Mouse (Mus musculus) embryonic facial prominence, embryonic 14.5 days (tissue): ENCODE data around the gene Klhl6. TPM values are rescaled to one million over a fixed set of nuclear protein-coding genes. Genes with fewer than 3 reads are reported as not detected.

Experiments used
- ATAC-seq: fragments of 200-750 bp; cut with Nextera tagmentation; 2 replicates; pipeline ENCODE4 v1.8.0; 2017; ENCODE audit warnings: low read depth, moderate number of reproducible peaks, moderate TSS enrichment
- DNase-seq: peaks from one replicate; pipeline ENCODE4 v3.0.0-alpha.2; 2015; ENCODE audit warnings: low spot score
- H3K27ac ChIP-seq: fragments of 300-500 bp; sonication (generic); replicated peaks from 2 replicates; pipeline ENCODE4 v1.5.1; 2014; ENCODE audit warnings: low read depth, mild to moderate bottlenecking, low read length, moderate library complexity
- H3K27me3 ChIP-seq: fragments of 300-500 bp; sonication (generic); replicated peaks from 2 replicates; pipeline ENCODE4 v1.6.1; 2014; ENCODE audit warnings: low read length; ENCODE audit not compliant: control insufficient read depth, insufficient read depth
- H3K36me3 ChIP-seq: fragments of 300-500 bp; sonication (generic); 2 replicates; pipeline ENCODE4 v1.6.1; 2014; ENCODE audit warnings: low read length, mixed read lengths; ENCODE audit not compliant: control insufficient read depth, insufficient read depth
- H3K4me1 ChIP-seq: fragments of 300-500 bp; sonication (generic); 2 replicates; pipeline ENCODE4 v1.6.1; 2014; ENCODE audit warnings: antibody characterized with exemption, low read length; ENCODE audit not compliant: control insufficient read depth, insufficient read depth
- H3K4me2 ChIP-seq: fragments of 300-500 bp; sonication (generic); 2 replicates; pipeline ENCODE4 v1.6.1; 2014; ENCODE audit warnings: low read depth, mild to moderate bottlenecking, low read length, moderate library complexity, mixed read lengths
- H3K4me3 ChIP-seq: fragments of 300-500 bp; sonication (generic); 2 replicates; pipeline ENCODE4 v1.5.1; 2014; ENCODE audit warnings: low read depth, mild to moderate bottlenecking, low read length
- H3K9ac ChIP-seq: fragments of 300-500 bp; sonication (generic); 2 replicates; pipeline ENCODE4 v1.6.1; 2014; ENCODE audit warnings: low read depth, mild to moderate bottlenecking, low read length, moderate library complexity, mixed read lengths
- H3K9me3 ChIP-seq: fragments of 300-500 bp; sonication (generic); 2 replicates; pipeline ENCODE4 v1.6.1; 2016; ENCODE audit warnings: low read length; ENCODE audit not compliant: control insufficient read depth
- WGBS: fragments of 180-500 bp; shearing (Covaris S2); extraction: QIAGEN DNeasy Blood & Tissue Kit; methylation state at CpG from one replicate; pipeline ENCODE4 v1.1.7; 2014; 5-methylcytosine and 5-hydroxymethylcytosine counted together
- polyA plus RNA-seq: library from polyadenylated mRNA; unstranded; fragments of >200 nt; fragmentation: Nextera tagmentation; extraction: Ambion mirVana; gene quantifications from 2 replicates; pipeline ENCODE4 v1.2.1, GENCODE M21; 2014

Gene Klhl6
- polyA plus RNA-seq, 1 experiment from 2014 or later, result 9.3 TPM

GRCm38 (mm10) chr16:19977282-19977681, 5.6 kb downstream of the Klhl6 start:
- H3K27ac ChIP-seq, result no peak overlapping the region
- H3K9me3 ChIP-seq, result no peaks in the 10 kb centered on the region
- WGBS, result 69% methylated on average over 5 of the region's 5 CpGs
- no peaks in the 10 kb centered on the region for H3K4me1 ChIP-seq
- ATAC-seq (no peak), DNase-seq (no peak)
- no peak overlapping the region for H3K4me3 ChIP-seq
- no peaks in the 10 kb centered on the region for H3K36me3 ChIP-seq
- no peaks in the 10 kb centered on the region for H3K27me3 ChIP-seq
- H3K4me2 ChIP-seq, result no peak overlapping the region
- H3K9ac ChIP-seq, result no peak overlapping the region

- Histone ChIP-seq H3K4me1 (no peaks in the 10 kb centered on the region), H3K4me2 (no peak overlapping the region)
- ATAC-seq, result no peak
Observed at GRCm38 (mm10) chr16:19976825-19977224, 6.0 kb downstream of the Klhl6 start.

GRCm38 (mm10) chr16:19975432-19975831, 7.4 kb downstream of the Klhl6 start:
- H3K36me3 ChIP-seq, result no peaks in the 10 kb centered on the region
- H3K9me3 ChIP-seq, result no peaks in the 10 kb centered on the region
- no peaks in the 10 kb centered on the region for H3K27me3 ChIP-seq
- H3K4me3 ChIP-seq, result no peak overlapping the region
- H3K9ac ChIP-seq, result no peak overlapping the region
- no peak overlapping the region for H3K27ac ChIP-seq
- 85% methylated on average over 4 of the region's 4 CpGs for WGBS
- no peak for DNase-seq
- no peak for ATAC-seq
- no peak overlapping the region for H3K4me2 ChIP-seq
- H3K4me1 ChIP-seq, result no peaks in the 10 kb centered on the region

More at GRCm38 (mm10) chr16:19976825-19977224, 6.0 kb downstream of the Klhl6 start:
- Histone ChIP-seq H3K9me3 (no peaks in the 10 kb centered on the region), H3K36me3 (no peaks in the 10 kb centered on the region), H3K27ac (no peak overlapping the region), H3K9ac (no peak overlapping the region), H3K27me3 (no peaks in the 10 kb centered on the region), H3K4me3 (no peak overlapping the region)
- 69% methylated on average over 4 of the region's 4 CpGs for WGBS
- DNase-seq, result no peak

GRCm38 (mm10) chr16:19973480-19973879, 9.4 kb downstream of the Klhl6 start:
- Histone ChIP-seq H3K27ac (no peak overlapping the region), H3K4me1 (no peaks in the 10 kb centered on the region), H3K9ac (no peak overlapping the region), H3K36me3 (no peaks in the 10 kb centered on the region), H3K4me3 (no peak overlapping the region), H3K4me2 (no peak overlapping the region), H3K9me3 (no peaks in the 10 kb centered on the region), H3K27me3 (no peaks in the 10 kb centered on the region)
- no peak for DNase-seq
- WGBS, result 94% methylated on average over 1 of the region's 1 CpGs
- no peak for ATAC-seq

- Histone ChIP-seq H3K4me2 (no peak overlapping the region), H3K27ac (no peak overlapping the region), H3K9me3 (no peaks in the 10 kb centered on the region), H3K27me3 (no peaks in the 10 kb centered on the region), H3K4me1 (no peaks in the 10 kb centered on the region), H3K9ac (no peak overlapping the region), H3K36me3 (no peaks in the 10 kb centered on the region), H3K4me3 (no peak overlapping the region)
- no peak for ATAC-seq
- DNase-seq, result no peak
Observed at GRCm38 (mm10) chr16:19972736-19973350, 10.0 kb downstream of the Klhl6 start.

GRCm38 (mm10) chr16:19969506-19969905, 13.3 kb downstream of the Klhl6 start:
- H3K9me3 ChIP-seq, result no peaks in the 10 kb centered on the region
- no peaks in the 10 kb centered on the region for H3K27me3 ChIP-seq
- H3K27ac ChIP-seq, result no peak overlapping the region
- DNase-seq, result no peak
- no peak overlapping the region for H3K4me2 ChIP-seq
- H3K4me1 ChIP-seq, result no peaks in the 10 kb centered on the region
- H3K4me3 ChIP-seq, result no peak overlapping the region
- ATAC-seq, result no peak
- H3K36me3 ChIP-seq, result no peaks in the 10 kb centered on the region
- no peak overlapping the region for H3K9ac ChIP-seq
- 87% methylated on average over 5 of the region's 5 CpGs for WGBS

GRCm38 (mm10) chr16:19968666-19969065, 14.2 kb downstream of the Klhl6 start:
- Histone ChIP-seq H3K4me1 (no peaks in the 10 kb centered on the region), H3K4me2 (no peak overlapping the region), H3K27me3 (no peaks in the 10 kb centered on the region), H3K4me3 (no peak overlapping the region), H3K27ac (no peak overlapping the region), H3K36me3 (no peaks in the 10 kb centered on the region), H3K9me3 (no peaks in the 10 kb centered on the region), H3K9ac (no peak overlapping the region)
- DNase-seq (no peak), ATAC-seq (no peak)
- WGBS, result 90% methylated on average over 4 of the region's 4 CpGs

GRCm38 (mm10) chr16:19967897-19968392, 14.9 kb downstream of the Klhl6 start:
- 91% methylated on average over 1 of the region's 1 CpGs for WGBS

GRCm38 (mm10) chr16:19966976-19967375, 15.9 kb downstream of the Klhl6 start:
- Histone ChIP-seq H3K27ac (no peak overlapping the region), H3K36me3 (no peaks in the 10 kb centered on the region), H3K4me2 (no peak overlapping the region), H3K9me3 (no peaks in the 10 kb centered on the region), H3K4me1 (no peaks in the 10 kb centered on the region), H3K9ac (no peak overlapping the region), H3K4me3 (no peak overlapping the region), H3K27me3 (no peaks in the 10 kb centered on the region)
- no peak for DNase-seq
- no peak for ATAC-seq

More at GRCm38 (mm10) chr16:19967897-19968392, 14.9 kb downstream of the Klhl6 start:
- Histone ChIP-seq H3K4me1 (no peaks in the 10 kb centered on the region), H3K27ac (no peak overlapping the region), H3K4me2 (no peak overlapping the region), H3K36me3 (no peaks in the 10 kb centered on the region), H3K9me3 (no peaks in the 10 kb centered on the region), H3K27me3 (no peaks in the 10 kb centered on the region), H3K4me3 (no peak overlapping the region), H3K9ac (no peak overlapping the region)
- ATAC-seq (no peak), DNase-seq (no peak)
